Mouse (Mus musculus): Measurements from ENCODE around the gene Cerkl. TPM values are rescaled to one million over a fixed set of nuclear protein-coding genes. Genes with fewer than 3 reads are reported as not detected.
A peak's percentile ranks its signal among the peaks of the same experiment; 100 is the strongest.

Gene Cerkl
- polyA plus RNA-seq, 1 experiment from 2014 or later, result not detected

DNA sequence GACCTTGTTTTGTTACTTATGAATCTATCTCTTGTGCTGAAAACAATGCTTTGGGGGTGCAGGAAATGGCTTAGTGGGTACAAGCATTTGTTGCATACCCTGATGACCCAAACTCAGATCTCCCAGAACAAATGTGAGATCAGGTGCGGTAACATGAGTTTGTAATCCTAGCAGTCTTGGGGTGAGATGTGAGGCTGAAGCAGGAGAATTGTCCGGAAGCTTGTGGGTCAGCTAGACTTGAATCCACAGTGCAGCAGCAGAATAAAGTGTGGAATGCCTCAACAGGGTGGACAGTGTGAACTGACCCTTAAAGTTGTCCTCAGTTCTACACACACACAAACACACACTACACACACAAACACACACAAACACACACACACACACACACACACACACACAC, 14.4 kb downstream of the Cerkl start:
- WGBS, result 82% methylated on average over 2 of the region's 2 CpGs
- ATAC-seq (ENCODE audit: insufficient number of reproducible peaks, low FRiP score), result no peak

DNA sequence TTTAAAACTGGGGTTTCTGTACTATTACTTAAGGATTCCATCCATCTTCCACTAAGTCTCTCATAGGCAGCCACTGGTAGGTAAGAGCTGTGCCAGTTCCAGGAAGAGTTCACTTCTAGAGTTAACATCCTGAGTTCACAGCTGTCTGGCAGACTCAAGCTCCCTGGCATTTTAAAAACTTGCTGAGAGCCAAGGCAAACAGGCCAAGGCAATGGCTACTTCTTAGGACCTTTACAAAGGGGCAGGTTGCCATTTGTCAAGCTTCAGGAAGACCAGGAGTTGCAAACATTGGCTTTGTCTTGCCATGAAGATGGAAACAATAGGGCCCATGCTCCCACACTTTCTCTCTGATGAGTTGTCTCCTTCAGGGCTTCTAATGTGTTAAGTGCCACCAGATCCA, 26.5 kb downstream of the Cerkl start:
- no peak for ATAC-seq (ENCODE audit: insufficient number of reproducible peaks, low FRiP score)
- Histone ChIP-seq H3K9me3 (replicated peaks) (peaks cover 3% of the 10 kb centered on the region; the same call in 1 of the 2 replicates), H3K4me1 (replicated peaks) (peaks cover 7% of the 10 kb centered on the region), H3K9ac (no peak overlapping the region), H3K36me3 (no peaks in the 10 kb centered on the region), H3K4me2 (no peak overlapping the region), H3K27me3 (replicated peaks) (peaks cover 14% of the 10 kb centered on the region; the same call in 1 of the 2 replicates), H3K27ac (ENCODE audit: poor library complexity, severe bottlenecking) (no peak overlapping the region), H3K4me3 (no peak overlapping the region)

More for the DNA sequence above, 14.4 kb downstream of the Cerkl start:
- Histone ChIP-seq H3K27ac (ENCODE audit: poor library complexity, severe bottlenecking) (no peak overlapping the region), H3K4me3 (no peak overlapping the region), H3K9ac (no peak overlapping the region), H3K9me3 (replicated peaks) (no peaks in the 10 kb centered on the region), H3K4me2 (no peak overlapping the region), H3K36me3 (no peaks in the 10 kb centered on the region), H3K4me1 (replicated peaks) (no peaks in the 10 kb centered on the region), H3K27me3 (replicated peaks) (no peaks in the 10 kb centered on the region)

DNA sequence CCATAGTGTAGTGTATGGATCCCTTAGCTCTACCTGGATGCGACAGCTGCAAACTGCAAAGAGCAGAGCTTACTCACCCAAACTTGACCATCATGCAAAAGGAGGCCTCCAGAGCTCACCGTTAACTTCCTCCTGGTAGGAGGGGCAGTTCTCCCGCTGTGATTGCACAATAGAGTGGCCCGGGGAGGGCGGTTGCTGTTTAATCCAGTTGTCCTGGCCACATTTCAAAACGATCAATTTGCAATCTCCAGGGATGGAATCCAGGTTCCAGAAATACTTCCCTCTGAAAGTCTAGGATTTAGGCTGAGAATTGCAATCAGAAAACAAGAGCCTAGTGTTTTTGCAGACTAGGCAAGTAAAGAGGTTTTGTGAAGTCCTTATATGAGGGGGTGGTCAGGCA, 26.9 kb downstream of the Cerkl start:
- no peak overlapping the region for H3K9ac ChIP-seq
- H3K36me3 ChIP-seq, result no peaks in the 10 kb centered on the region
- H3K4me1 ChIP-seq (replicated peaks), result peaks cover 7% of the 10 kb centered on the region
- ATAC-seq (ENCODE audit: insufficient number of reproducible peaks, low FRiP score), result no peak
- H3K4me3 ChIP-seq, result no peak overlapping the region
- peaks cover 14% of the 10 kb centered on the region; the same call in 1 of the 2 replicates for H3K27me3 ChIP-seq (replicated peaks)
- no peak overlapping the region for H3K27ac ChIP-seq (ENCODE audit: poor library complexity, severe bottlenecking)
- 0 out of 2 replicates have a peak overlapping the region, but pooled peaks have one; percentile 99 for H3K4me2 ChIP-seq
- peaks cover 3% of the 10 kb centered on the region; the same call in 1 of the 2 replicates for H3K9me3 ChIP-seq (replicated peaks)
- WGBS, result 6% methylated on average over 6 of the region's 6 CpGs

DNA sequence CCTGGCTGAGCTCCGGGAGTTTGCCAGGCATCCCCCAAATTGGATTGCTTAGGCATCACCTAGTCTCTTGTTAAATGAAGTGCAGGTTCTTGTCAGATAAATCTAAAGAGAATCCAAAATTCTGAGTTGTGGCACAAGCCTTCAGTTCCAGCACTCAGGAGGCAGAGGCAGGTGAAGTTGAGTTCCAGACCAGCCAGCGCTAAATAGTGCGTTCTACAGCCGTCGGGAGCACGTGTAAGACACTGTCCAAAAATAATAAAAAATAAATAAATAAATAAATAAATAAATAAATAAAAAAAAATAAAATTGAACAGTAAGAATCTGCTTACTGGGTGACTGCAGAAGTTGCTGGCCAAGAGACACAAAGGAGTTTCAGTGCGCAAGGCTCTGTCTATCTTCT, 27.5 kb downstream of the Cerkl start:
- no peak; the same call in 1 of the 2 replicates for ATAC-seq (ENCODE audit: insufficient number of reproducible peaks, low FRiP score)
- Histone ChIP-seq H3K9me3 (replicated peaks) (peaks cover 3% of the 10 kb centered on the region; the same call in 1 of the 2 replicates), H3K4me3 (peak overlapping the region; percentile 63), H3K4me2 (peak overlapping the region; percentile 99), H3K4me1 (replicated peaks) (peaks cover 7% of the 10 kb centered on the region), H3K27me3 (replicated peaks) (peaks cover 14% of the 10 kb centered on the region; the same call in 1 of the 2 replicates), H3K27ac (ENCODE audit: poor library complexity, severe bottlenecking) (no peak overlapping the region), H3K9ac (peak overlapping the region; percentile 62; the same call in 1 of the 2 replicates), H3K36me3 (no peaks in the 10 kb centered on the region)
- 14% methylated on average over 7 of the region's 7 CpGs for WGBS

DNA sequence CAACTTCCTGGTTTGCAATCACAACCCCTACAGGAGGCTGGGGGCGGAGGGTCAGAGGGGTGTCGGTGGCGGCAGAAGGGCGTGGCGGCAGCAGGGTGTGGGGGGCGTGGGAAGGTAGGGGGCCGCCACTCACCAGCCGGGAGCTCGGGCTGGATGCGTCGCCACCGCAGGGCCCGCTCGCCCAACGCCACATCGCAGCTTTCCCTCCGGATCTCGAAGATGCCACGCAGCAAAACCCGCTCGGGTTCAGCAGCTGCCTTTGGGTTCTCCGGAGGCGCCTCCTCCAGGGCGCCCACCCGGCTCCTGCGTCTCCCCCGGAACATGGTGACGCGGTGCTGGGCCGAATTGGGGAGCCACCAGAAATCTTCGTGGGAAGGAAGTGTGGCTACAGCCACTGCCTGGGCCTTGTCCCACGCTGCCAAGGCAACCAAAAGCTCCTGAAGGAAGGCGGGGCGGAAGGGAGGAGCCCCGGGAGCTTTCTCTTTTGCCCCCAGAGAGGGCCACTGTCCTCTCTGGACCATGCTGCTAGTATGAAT, 27.9 kb downstream of the Cerkl start:
- 0 out of 2 replicates have a peak, but pooled peaks have one; percentile 39 for ATAC-seq (ENCODE audit: insufficient number of reproducible peaks, low FRiP score)
- peak overlapping the region; percentile 99 for H3K4me2 ChIP-seq
- H3K27ac ChIP-seq (ENCODE audit: poor library complexity, severe bottlenecking), result no peak overlapping the region
- WGBS, result 1% methylated on average over 35 of the region's 35 CpGs
- peak overlapping the region; percentile 62 for H3K9ac ChIP-seq
- H3K4me1 ChIP-seq (replicated peaks), result peaks cover 7% of the 10 kb centered on the region
- peak overlapping the region; percentile 63 for H3K4me3 ChIP-seq
- H3K9me3 ChIP-seq (replicated peaks), result peaks cover 3% of the 10 kb centered on the region; the same call in 1 of the 2 replicates
- peaks cover 14% of the 10 kb centered on the region; the same call in 1 of the 2 replicates for H3K27me3 ChIP-seq (replicated peaks)
- no peaks in the 10 kb centered on the region for H3K36me3 ChIP-seq

DNA sequence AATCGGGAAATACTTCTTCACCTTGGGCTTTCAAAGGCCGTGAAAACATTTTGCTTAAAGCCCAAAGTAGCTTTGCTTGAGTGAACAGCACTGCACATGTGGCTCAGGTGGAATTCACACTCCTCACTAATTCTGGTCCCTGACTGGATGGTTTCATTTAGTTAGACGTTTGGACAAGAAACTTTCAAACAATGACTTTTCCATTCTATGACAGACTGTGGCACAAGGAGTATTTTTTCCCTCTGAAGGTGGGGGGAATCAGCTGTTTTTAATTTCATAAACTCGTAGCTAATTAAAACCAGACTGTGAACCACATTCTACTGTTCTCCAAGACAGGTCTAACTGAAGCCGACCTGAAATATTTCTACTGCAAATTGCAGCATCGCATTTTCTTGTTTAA, 28.6 kb downstream of the Cerkl start:
- peaks cover 7% of the 10 kb centered on the region for H3K4me1 ChIP-seq (replicated peaks)
- H3K4me2 ChIP-seq, result no peak overlapping the region
- ATAC-seq (ENCODE audit: insufficient number of reproducible peaks, low FRiP score), result no peak
- peaks cover 14% of the 10 kb centered on the region; the same call in 1 of the 2 replicates for H3K27me3 ChIP-seq (replicated peaks)
- 38% methylated on average over 6 of the region's 6 CpGs for whole genome bisulfite sequencing
- H3K36me3 ChIP-seq, result no peaks in the 10 kb centered on the region
- peaks cover 2% of the 10 kb centered on the region; the same call in 1 of the 2 replicates for H3K9me3 ChIP-seq (replicated peaks)
- no peak overlapping the region for H3K27ac ChIP-seq (ENCODE audit: poor library complexity, severe bottlenecking)
- H3K9ac ChIP-seq, result no peak overlapping the region
- no peak overlapping the region for H3K4me3 ChIP-seq

DNA sequence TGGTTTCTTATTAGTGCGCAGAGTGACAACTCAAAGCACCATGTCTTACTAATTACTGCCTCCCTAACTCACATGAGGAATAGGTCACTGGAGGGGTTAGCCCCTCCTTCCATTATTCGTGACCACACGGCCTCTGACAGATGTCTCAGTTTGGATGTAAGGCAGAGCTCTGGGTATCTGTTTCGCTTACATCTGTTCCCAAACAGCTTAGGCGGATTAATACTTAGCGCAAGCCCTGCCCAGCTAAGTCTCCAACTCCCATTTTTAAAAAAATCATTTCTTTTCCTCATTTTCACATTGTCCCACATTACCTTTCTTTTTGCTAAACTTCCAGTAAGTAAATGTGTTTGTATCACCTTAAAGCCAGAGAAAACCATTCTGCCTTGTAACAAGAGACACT, 34.9 kb downstream of the Cerkl start:
- Histone ChIP-seq H3K9ac (no peak overlapping the region), H3K9me3 (replicated peaks) (no peaks in the 10 kb centered on the region), H3K36me3 (no peaks in the 10 kb centered on the region), H3K27ac (ENCODE audit: poor library complexity, severe bottlenecking) (no peak overlapping the region), H3K4me3 (no peak overlapping the region), H3K4me1 (replicated peaks) (no peaks in the 10 kb centered on the region), H3K27me3 (replicated peaks) (no peaks in the 10 kb centered on the region), H3K4me2 (no peak overlapping the region)
- 55% methylated on average over 6 of the region's 6 CpGs for WGBS
- ATAC-seq (ENCODE audit: insufficient number of reproducible peaks, low FRiP score), result no peak

DNA sequence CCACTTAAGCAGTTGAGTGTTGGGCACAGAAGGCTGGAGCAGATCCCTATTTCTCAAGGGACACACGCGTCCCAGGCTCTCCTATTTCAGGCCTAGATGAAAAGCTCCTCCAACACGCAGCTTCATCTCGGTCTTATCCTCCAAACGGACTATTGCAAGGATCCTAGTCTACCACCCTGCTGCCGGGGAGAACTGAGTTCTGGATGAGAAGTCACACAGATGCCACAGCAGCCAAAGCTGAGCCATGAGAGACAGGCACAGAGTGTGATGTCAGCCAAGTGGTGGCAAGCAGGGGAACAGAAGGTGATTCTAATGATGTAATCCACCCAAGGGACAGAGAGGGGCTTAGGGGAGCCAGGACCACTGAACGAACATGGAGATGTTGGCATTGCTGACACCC, 42.1 kb downstream of the Cerkl start:
- Histone ChIP-seq H3K4me3 (no peak overlapping the region), H3K27ac (ENCODE audit: poor library complexity, severe bottlenecking) (no peak overlapping the region), H3K27me3 (replicated peaks) (no peaks in the 10 kb centered on the region), H3K9me3 (replicated peaks) (no peaks in the 10 kb centered on the region), H3K36me3 (no peaks in the 10 kb centered on the region), H3K4me2 (no peak overlapping the region), H3K9ac (no peak overlapping the region), H3K4me1 (replicated peaks) (0 out of 2 replicates have a peak, but pooled peaks cover 3% of the 10 kb centered on the region)
- ATAC-seq (ENCODE audit: insufficient number of reproducible peaks, low FRiP score), result no peak
- WGBS, result 73% methylated on average over 7 of the region's 7 CpGs

DNA sequence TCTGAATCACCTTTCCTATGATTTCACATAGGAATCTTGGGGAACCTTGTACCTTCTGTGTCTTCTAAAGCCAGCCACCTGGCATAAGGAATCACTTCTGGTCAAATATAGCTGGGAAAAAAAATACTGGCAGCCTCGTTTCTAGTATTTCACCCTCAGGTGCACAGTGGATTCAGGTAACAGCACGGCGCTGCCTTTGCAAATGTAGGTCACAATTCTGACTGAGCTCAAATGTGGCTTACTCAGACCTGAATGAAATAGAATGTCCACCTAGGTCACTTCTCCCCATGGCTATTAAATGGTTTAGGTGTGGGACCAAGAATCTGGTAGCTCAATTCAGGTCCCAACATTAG, 45.7 kb downstream of the Cerkl start:
- Histone ChIP-seq H3K4me3 (no peak overlapping the region), H3K9ac (no peak overlapping the region), H3K4me2 (no peak overlapping the region), H3K9me3 (replicated peaks) (no peaks in the 10 kb centered on the region), H3K4me1 (replicated peaks) (0 out of 2 replicates have a peak, but pooled peaks cover 3% of the 10 kb centered on the region), H3K27ac (ENCODE audit: poor library complexity, severe bottlenecking) (no peak overlapping the region), H3K27me3 (replicated peaks) (no peaks in the 10 kb centered on the region), H3K36me3 (no peaks in the 10 kb centered on the region)
- WGBS, result 85% methylated on average over 3 of the region's 3 CpGs
- no peak for ATAC-seq (ENCODE audit: insufficient number of reproducible peaks, low FRiP score)

DNA sequence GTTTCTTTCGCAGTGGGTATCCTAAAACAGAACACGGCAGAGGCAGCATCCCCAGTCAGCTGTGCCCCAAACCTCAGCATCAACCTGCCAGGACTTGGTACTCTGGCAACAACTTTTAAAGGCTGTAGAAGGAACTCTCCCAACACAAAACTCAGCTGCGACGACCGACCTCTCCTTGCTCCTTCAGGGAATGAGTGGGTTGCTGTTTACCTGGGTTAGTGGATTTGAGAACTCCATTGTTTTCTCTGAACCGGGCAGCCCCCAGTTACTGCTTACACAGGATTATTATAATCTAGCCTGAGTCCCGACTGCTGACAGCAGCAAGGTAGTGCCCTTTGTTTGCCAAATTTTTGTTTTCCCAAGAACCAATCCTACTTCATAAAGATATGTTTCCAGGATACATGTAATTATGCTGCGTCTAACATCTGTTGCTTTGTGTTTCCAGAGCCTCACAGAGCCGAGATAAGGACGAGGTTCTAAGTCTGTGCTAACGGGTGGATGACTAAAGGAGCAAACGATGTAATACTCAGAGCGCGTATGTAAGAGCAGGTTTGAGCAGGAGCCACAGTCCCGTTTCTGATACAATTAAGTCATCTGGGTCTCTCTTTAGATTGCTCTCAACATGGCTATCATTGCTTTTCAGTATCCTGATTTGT, 46.2 kb downstream of the Cerkl start:
- no peaks in the 10 kb centered on the region for H3K27me3 ChIP-seq (replicated peaks)
- H3K4me3 ChIP-seq, result no peak overlapping the region
- no peaks in the 10 kb centered on the region for H3K9me3 ChIP-seq (replicated peaks)
- no peak overlapping the region for H3K27ac ChIP-seq (ENCODE audit: poor library complexity, severe bottlenecking)
- no peaks in the 10 kb centered on the region for H3K36me3 ChIP-seq
- 47% methylated on average over 15 of the region's 15 CpGs for WGBS
- no peak for ATAC-seq (ENCODE audit: insufficient number of reproducible peaks, low FRiP score)
- no peak overlapping the region for H3K4me2 ChIP-seq
- H3K4me1 ChIP-seq (replicated peaks), result 0 out of 2 replicates have a peak, but pooled peaks cover 3% of the 10 kb centered on the region
- H3K9ac ChIP-seq, result no peak overlapping the region

DNA sequence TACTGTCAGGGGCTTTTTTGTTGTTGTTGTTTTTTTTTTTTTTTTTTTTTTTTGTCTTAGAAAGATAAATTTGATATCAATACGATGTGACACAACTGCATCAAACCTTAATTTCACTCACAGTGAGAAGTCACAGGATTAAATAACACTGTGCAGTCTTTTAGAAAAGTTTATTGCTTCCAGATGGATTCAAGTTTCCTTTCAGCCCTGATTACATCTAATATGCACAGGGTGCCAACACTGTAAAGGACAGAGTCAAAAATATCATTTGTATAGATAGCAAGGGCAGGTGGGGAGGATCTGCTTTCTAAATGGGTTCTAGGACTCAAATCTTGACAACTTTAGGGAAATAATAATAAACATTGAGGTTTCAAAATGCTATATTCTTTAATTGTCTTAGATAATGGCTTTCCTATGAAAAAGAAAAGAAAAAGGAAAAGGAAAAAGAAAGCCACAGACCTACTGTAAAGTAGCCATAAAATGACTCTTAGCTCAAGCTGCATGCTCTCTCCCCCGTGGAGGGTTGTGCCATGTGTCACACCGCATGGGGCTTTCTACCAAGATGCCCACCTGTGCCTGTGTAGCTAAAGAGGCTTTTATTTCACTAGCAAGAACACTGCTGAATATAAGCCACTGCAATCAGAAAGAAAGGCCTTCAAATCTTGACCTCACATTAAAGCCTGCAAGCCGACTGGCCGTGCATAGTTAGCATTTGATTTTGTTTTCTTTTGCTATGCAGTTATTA, 50.8 kb downstream of the Cerkl start:
- Histone ChIP-seq H3K4me3 (no peak overlapping the region), H3K4me1 (replicated peaks) (no peaks in the 10 kb centered on the region), H3K27ac (ENCODE audit: poor library complexity, severe bottlenecking) (no peak overlapping the region), H3K27me3 (replicated peaks) (no peaks in the 10 kb centered on the region), H3K36me3 (no peaks in the 10 kb centered on the region), H3K9ac (no peak overlapping the region), H3K4me2 (no peak overlapping the region), H3K9me3 (replicated peaks) (no peaks in the 10 kb centered on the region)
- 71% methylated on average over 5 of the region's 5 CpGs for WGBS
- ATAC-seq (ENCODE audit: insufficient number of reproducible peaks, low FRiP score), result no peak
